Mouse (Mus musculus): ENCODE measurements at regions not wholly inside any gene's neighbourhood (a gene's known extent, or its start where the extent isn't known, plus 50 kb on each side); places are given as distances from the start of the nearest gene placed in this dataset.
A peak's percentile ranks its signal among the peaks of the same experiment; 100 is the strongest.

DNA sequence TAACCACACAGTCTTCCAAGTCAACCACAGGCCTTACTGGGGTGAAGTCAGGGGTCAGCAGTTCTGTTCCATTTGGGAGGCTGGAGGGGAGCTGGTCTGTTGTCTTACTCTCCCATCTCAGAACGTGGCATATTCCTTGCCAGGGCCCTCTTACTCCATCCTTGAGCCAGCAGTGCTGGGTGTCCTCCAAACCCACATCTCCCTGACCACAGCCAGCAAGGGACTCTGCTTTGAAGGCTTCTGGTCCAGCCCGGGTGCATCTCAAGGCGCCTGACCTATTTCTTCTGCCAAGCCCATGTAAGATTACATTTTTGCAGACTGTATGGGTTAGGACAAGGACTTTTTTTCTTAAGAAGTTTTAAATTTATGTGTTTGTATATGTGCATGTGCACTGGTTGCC, 100.1 kb upstream of the Klf14 start:
- no peak for DNase-seq (ENCODE audit: low spot score in 2 of 2)

DNA sequence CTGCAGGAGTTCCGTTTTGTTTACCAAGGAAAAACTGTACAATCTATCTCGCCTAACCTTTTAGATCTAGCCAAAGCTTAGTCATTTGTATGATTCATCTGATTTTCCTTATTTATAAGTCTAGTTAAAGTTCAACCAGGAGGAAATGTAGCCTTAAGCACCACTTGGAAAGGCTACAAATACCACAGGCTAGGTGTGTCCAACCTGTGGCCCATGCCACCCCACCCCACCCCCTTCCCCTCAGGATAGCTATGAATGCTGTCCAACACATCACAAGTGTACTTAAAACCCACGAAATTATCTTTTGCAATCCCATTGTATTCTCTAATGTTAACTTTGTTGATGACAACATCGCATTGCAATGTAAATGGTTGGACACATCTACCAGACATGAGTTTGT, 102.9 kb upstream of the Klf14 start:
- DNase-seq (ENCODE audit: low spot score in 2 of 2): no peak

DNA sequence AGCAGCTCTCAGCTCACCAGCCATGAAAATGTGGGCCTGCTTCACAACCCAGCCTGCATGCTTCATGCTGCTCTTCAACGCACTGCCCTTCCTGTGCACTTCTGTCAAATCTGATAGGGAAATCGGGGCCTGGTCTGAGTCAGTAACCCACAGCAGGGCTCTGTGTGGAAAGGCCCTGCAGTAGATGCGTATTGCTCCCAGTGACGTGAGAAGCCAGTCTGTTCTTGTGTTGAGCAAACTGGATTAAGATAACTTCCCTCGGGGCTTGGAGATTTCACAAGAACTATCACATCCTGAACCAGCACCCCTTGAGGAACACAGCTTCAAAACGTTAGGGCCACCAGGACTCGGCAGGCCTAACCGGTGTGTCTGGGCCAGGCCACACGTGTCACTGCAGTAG, 106.5 kb upstream of the Klf14 start:
- DNase-seq (ENCODE audit: low spot score in 2 of 2): no peak

DNA sequence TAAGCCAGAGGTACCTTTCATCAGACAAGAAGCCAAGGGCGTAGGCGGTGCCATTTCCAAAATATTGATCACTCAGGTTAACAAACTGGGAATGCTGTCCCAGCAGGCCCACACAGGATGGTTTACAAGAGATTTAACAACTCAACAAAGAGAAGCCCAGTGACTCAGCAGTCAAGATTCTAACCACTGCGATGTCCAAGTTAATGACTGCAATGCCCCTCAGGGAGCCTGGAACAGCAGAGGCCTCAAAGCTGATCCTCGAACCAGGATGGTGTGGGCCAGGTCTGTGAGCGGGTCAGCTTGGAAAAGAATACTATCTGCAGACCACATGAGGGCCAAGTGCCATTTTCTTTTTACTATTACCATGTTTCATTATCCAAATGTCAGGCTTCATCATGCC, 108.0 kb upstream of the Klf14 start:
- no peak for DNase-seq (ENCODE audit: low spot score in 2 of 2)

DNA sequence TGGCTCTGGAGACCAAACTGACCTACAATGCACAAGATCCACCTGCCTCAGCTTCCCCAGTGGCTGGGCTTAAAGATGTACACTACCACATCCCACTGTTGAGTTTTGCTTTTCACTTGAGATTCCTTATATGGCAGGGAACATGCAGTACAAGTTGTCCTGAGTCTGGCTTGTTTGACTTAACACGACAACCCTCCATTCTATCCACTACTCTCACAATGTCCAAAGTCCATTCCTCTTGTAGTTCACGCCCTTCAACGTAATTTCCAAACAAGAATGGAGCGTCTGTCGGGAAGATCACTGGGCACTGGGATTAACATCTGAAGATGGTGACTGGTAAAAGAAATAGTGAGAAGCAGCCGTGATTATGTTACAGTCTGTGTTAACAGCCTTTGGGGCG, 108.6 kb upstream of the Klf14 start:
- DNase-seq (ENCODE audit: low spot score in 2 of 2): no peak

DNA sequence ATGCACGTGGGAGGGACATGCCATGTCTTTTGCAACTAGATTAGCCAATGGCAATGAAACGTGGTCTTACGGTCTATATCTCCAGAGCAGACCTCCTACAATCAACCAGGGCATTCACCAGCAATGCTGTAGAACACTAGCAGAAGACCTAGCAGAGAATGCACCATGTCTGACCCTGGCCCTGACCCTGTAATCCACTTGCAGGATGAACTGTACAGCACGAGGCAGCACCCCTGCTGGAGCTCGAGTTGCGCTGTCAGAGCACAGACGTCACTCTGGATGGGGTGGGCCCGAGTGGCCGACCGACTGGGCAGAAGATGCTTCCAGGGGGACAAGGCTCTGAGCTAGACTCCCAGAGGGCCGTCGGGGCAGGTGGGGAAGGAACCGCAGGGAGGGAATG, 110.4 kb upstream of the Klf14 start:
- DNase-seq (ENCODE audit: low spot score in 2 of 2): no peak

DNA sequence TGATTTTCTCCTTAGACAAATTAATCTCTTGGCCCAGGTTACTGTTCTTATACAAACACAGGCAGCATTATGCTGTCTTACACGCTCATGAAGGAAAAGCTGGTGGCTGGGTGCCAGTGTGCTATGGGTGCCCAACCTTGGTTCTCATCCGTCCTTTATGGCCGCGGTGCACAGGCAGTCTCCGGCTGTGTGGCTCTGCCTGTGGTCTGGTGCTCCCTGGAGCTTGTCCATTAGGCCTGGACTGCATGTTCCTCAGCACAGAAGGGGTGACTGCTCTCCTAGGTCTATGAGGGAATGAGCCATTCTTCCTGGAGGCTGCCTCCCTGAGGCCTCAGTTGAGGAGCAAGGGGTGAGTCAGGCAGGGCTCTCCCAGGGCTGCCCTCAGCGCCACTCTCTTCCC, 111.7 kb upstream of the Klf14 start:
- no peak for DNase-seq (ENCODE audit: low spot score in 2 of 2)

DNA sequence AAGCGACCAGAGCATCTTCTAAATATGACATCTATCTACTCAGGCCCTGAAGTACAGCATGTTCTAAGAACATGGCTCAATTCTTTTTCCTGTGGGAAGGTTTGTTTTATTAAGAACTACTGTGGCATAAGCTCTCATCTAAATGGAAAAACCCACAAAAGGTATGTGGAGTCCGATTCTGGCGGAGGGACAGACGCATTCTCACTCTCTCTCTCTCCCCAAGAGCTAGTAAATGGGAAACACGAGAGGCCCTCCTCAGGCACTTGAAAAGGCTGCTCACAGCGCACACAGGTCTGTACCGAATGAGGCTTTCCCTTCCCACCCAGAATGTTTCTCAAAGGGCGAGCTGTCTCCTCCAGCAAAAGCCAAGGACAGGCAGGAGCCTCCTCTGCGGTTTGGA, 112.1 kb upstream of the Klf14 start:
- DNase-seq (ENCODE audit: low spot score in 2 of 2): no peak

DNA sequence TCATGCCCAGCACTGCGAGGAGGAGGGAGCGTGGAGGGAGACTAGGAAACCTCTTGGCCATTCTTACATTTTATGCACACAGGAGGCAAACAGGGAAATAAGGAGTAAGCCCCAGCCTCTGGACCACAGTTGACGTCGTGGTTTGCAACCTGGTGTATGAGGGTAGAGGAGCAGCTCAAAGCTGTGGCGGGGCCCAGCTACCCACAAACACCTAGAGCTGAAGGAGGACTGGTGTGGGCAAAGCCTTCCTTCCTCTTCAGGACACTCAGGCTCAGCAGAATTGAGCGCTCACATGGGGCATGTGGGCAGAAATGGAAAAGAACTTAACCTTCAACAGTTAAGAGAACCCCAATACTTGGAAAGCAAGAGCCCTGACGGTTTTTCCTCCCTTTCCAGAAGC, 113.2 kb upstream of the Klf14 start:
- no peak for DNase-seq (ENCODE audit: low spot score in 2 of 2)

DNA sequence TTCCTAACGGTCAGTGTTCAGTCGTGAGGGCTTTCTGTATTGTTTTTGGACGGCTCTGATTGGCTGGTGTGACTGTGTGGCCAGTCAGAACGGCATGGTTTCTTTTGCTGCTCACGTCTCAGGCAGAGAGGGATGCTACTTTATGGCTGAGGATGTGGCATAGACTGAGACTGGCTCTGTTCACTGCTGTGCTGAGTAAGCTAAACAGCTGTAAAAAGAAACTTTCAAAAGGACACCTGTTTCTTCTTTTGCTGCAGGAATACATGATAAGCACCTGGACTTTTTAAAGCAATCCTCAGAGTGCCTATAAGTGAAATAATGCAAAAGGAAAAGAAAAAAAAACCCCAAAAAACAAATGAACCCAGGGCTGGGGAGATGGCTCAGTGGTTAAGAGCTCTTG, 113.7 kb upstream of the Klf14 start:
- DNase-seq (ENCODE audit: low spot score in 2 of 2): no peak

DNA sequence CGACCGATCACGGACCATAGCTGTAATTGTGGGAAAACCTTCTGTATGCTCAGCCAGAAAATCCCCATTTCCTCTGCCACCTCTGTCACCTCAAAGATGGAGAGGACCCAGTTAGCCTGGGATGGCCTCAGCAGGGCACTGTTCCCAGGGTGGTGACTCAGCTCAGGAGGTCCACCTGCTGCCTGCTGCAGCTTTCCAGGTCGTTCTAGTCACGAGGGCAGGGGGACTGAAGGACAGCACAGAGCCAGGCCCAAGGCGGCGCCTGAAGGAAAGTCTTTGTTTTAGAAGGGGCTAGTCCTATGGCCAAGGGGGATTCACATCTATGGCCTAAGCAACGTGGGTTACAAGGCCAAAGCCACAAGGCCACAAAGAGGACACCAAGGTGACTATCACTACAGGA, 114.5 kb upstream of the Klf14 start:
- no peak for DNase-seq (ENCODE audit: low spot score in 2 of 2)

DNA sequence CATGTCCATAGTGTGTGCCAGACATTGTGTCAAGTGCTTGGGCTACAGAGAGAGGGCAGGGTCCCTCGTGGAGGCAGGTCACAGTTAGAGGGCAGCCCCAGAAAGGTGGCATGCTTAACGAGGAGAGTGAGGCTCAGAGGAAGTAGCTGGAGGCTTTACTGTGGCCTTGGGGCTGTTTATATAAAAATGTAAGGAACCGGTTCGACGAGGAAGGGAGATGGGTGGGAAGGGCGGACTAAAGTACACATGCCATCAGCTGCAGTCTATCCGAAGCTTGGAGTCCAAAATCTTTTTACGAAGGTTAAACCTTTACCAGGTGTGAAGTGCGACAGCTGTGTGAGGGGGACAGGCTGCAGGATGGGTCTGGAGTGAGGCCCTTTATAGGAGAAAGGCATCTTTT, 115.5 kb upstream of the Klf14 start:
- DNase-seq (ENCODE audit: low spot score in 2 of 2): no peak

DNA sequence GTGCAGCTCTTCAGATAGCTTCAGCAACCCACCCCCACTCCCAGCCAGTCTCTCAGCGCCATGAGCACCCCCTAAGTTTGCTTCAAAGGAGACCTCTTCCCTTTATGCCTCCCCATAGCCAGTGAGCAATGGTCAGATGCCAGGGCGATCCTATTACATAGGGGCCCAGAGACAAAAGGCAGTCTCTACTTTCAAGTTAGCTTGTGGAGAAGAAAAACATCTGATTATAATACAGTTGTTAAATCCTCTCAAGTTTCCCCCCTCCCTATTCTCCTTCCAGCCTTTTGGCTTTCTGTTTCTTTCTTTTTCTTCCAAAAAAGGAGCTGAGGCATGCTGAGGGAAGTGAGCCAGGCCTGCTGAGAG, 116.3 kb upstream of the Klf14 start:
- DNase-seq (ENCODE audit: low spot score in 2 of 2): no peak

DNA sequence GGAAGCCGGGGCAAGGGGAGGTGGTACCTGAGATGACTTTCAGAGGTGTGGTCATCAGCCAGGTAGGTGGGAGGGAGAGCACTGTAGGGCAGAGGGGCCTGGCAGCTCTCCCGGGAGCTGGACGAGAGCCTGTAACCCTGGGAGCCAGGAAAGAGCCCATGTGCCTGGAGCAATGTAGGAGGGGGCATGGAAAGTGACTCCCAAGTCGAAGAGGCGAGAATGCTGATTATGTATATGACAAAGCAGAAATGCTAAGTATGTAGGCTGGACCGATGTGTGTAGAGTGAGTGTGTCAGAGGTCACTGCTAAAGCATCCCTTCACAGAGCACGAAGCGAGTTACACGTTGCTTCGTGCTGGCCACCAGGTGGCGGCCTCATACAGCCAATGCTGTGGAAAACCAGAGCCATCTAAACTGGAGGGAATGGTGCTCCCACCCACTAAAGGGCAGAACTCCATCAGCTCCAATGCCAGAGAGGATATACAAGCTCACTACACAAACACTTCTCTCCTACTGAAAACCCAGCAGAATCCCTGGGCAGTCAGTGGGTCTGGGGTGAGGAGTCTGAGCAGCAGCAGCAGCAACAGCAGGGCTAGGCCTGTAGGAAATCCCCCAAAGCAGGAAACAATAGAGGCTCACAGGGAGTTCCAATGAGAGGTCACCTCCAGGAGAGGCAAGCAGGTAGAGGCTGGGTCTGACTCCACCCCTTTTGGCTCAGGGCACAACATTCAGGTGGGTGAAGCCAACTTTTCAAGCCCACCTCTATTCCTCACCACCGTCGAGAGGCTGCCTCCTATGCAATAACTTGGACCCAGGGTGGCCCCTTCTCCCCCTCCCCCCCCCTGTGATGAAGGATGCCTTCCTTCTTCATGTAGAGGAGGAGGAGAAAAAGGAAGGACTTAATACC, 116.9 kb upstream of the Klf14 start:
- peak; percentile 75 to 80 for DNase-seq (ENCODE audit: low spot score in 2 of 2)

DNA sequence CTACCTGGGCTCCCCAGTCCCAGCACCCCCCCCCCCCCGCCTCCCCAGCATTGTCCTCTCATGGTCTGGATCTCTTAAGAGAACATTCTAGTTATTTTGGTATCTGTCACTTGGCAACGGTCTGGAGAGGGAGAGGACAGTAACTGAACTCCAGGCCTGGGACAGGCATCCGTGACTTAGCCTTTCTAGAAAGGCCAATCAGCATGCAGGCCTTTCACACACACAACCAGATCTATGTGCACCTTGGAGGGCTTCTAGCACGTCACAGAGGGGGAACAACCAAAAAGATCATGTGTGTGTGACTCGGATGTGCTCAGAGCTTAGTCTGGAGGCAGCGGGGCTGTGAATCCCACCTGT, 117.6 kb upstream of the Klf14 start:
- no peak for DNase-seq (ENCODE audit: low spot score in 2 of 2)

DNA sequence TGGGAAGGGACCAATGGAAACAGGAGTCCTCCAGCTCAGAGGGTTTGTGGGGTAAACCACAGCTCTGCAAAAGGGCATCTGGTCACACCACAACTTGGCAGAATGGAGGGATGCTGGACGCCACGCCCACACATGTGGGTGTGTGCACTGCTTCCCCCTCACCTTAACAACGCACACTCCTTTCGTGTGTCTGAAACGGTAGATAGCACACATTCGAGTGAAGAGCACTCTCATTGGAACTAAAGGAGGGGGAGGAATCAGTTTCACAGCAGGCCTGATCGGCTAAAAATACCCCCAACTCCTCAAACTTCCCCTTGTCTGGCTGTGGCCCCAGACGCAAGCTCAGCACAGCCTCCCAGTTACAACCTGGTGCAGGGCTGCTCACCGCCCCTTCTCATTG, 118.3 kb upstream of the Klf14 start:
- no peak for DNase-seq (ENCODE audit: low spot score in 2 of 2)

DNA sequence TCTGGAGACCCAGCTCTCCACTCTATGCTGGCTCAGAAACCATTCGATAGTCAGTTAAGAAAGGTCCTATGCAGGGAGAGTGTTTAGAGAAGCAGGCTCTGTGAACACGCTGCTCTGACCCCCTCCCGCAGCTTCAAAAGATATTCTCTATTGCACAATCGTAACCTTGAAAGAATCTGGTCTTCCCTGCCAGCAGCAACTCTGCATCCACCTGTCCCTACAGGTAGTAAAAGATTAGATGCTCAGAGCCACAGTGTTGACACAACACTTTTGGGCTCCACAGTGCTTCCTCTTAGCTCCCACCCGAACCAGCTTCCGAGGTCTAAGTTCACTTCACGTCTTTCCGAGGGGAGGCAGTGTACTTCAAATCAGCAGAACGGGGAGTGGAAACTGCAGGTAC, 118.9 kb upstream of the Klf14 start:
- no peak for DNase-seq (ENCODE audit: low spot score in 2 of 2)

DNA sequence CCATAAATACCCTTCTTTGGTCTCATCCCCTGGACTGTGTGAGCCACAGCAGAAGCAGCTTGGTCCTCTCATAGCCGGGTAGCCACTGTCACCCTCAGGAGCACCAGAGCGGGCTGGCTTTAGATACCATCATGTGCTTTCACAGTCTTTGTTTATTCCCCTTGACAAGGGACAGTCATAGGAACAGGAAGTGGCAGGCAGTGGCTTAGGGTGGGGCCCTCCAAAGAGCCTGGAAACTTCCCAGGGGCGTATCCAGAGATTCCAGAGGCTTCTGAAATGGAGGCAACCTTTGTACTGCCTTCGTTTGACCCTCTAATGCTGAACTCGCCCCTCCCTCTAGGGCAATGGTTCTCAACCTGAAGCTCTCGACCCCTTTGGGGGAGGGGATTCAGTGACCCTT, 119.5 kb upstream of the Klf14 start:
- DNase-seq (ENCODE audit: low spot score in 2 of 2): no peak

DNA sequence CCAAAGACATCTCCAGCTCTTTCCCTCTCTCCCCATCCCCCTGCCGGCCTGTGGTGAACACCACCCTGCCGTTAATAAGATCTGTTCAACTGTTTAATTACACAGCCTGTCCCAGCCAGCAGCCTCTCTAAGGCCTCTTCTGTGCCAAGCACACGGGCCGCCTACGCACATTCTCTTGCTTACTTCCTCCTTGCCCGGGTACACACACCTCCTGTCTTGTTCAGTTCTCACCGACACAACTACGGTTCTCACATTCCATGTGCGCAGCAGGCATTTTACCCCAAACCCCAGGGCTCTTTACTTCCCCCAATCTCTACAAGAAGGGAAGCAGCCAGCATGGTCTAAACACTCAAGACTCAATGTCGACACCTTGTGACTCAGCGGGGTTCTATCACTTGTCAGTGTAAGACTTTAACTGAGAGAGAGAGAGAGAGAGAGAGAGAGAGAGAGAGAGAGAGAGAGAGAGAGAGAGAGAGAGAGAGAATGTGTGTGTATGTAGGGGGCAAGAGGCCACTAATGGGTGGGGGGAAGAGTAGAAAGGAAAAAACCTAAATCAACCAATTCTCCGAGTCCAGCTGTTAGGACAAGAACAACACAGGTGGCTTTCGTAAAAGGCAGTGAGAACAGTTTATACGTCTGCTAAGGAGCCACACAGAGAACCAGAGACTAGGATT, 120.8 kb upstream of the Klf14 start:
- DNase-seq (ENCODE audit: low spot score in 2 of 2): peak in 1 of 2 experiments; percentile 55

DNA sequence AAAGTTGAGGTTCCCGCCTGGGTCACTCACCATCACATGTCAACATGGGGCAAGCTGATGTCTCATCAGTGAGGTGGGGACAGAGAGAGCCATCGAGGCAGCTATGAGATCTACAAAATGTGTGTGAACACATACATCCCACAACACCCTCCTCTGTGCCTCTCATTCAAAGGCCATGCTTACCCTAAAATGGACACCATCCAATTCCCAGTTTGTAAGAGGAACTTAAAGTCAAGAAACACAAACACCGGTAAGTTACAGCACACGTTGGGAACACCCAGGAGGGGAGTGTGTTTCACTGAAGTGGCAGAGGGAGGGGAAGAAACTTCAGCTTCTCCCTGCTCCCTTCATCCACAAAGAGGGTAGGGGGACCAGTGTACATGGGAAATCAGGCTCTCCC, 121.4 kb upstream of the Klf14 start:
- DNase-seq (ENCODE audit: low spot score in 2 of 2): no peak

DNA sequence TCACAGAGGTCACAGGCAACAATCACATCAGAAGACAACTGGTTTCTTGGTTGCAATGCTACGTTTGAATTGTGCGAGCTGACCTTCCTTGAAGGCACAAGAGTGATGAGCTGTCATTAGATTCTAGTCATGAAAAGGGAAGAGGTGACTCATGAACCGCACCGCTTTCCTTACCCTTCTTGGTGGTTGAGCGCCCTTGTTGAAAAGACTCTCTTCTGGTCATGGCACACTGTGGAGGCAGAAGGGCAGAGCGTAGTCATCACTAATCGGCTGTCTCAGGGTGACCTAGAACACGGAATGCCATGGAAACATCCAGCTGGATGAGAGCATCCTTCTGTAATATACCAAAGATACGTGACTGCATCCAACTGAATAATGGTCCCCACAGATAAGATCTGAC, 121.8 kb upstream of the Klf14 start:
- no peak for DNase-seq (ENCODE audit: low spot score in 2 of 2)

DNA sequence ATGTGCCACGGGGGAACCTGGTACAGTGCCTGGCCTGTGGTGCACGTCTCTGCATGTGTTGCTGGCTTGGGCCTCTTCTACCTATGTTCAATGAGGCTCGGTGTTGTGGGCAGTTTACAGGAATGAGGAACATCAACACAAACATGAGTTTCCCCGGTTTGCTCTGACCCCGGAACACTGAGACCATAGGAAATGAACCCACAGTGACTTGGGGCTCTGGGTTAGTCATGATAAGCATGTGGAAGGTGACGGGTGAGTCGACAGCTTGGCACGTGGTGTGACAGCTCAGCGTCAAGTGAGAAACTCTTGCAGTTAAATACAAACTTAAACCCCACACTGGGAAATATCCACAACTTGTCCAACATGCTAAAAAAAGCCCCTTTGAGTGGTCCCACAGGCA, 122.4 kb upstream of the Klf14 start:
- DNase-seq (ENCODE audit: low spot score in 2 of 2): no peak

DNA sequence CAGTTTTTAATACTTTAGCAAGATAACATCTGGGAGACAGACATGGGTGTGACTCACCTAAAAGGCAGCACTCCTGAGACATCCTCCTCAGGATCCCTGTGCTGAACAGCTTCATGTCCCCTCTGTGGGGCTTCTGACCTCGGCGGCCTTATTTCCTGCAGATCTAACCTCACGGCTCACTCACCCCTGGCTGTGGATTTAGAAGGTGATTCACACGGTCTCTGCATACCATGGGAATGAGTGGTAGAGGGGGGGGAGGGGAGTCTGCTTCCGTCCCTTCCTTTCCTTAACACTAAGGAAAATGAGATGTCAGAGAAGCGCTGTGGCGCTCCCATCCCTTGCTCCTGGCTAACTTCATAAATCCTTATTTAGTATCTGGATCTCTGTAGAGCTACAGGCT, 123.1 kb upstream of the Klf14 start:
- no peak for DNase-seq (ENCODE audit: low spot score in 2 of 2)
